Mouse (Mus musculus): ENCODE data around the gene Sned1. TPM values are rescaled to one million over a fixed set of nuclear protein-coding genes. Genes with fewer than 3 reads are reported as not detected.

Sned1 gene
- polyA plus RNA-seq, 1 experiment from 2014 or later = 4.8 TPM

DNA sequence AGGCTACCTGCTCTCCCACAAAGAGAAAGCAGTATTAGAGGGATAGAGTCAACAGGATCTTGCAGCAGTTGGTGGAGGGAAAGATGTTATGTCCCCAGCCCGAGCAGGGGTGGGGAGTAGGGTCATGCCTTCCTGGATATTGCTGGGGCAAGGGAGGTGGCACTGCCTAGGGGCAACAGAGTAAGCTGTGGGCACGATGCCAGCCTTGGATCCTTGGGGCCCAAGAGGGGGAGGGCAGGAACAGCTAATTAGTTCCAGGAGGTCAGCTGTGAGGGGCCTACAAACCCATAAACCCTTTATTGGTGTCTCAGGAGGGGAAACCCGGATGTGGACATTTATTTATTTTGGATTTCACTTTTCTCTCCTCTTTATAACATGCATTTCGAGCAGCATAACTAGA lies 10.4 kb upstream of the Sned1 start:
- no peak for ATAC-seq (ENCODE audit: insufficient number of reproducible peaks, insufficient read depth, low FRiP score, low read depth)
- Histone ChIP-seq H3K27ac (ENCODE audit: low read length) (no peak overlapping the region), H3K9ac (replicated peaks; ENCODE audit: low read depth, low read length) (no peak overlapping the region), H3K4me2 (replicated peaks; ENCODE audit: low read depth, low read length) (no peak overlapping the region), H3K27me3 (ENCODE audit: control insufficient read depth, insufficient read depth, low read length) (no peaks in the 10 kb centered on the region), H3K9me3 (ENCODE audit: control insufficient read depth, low read depth, low read length) (no peaks in the 10 kb centered on the region), H3K4me3 (ENCODE audit: low read depth, low read length) (no peak overlapping the region), H3K4me1 (ENCODE audit: control insufficient read depth, insufficient read depth, low read length) (0 out of 2 replicates have a peak, but pooled peaks cover 7% of the 10 kb centered on the region), H3K36me3 (ENCODE audit: control insufficient read depth, insufficient read depth, low read length) (no peaks in the 10 kb centered on the region)
- 33% methylated on average over 4 of the region's 4 CpGs for WGBS

DNA sequence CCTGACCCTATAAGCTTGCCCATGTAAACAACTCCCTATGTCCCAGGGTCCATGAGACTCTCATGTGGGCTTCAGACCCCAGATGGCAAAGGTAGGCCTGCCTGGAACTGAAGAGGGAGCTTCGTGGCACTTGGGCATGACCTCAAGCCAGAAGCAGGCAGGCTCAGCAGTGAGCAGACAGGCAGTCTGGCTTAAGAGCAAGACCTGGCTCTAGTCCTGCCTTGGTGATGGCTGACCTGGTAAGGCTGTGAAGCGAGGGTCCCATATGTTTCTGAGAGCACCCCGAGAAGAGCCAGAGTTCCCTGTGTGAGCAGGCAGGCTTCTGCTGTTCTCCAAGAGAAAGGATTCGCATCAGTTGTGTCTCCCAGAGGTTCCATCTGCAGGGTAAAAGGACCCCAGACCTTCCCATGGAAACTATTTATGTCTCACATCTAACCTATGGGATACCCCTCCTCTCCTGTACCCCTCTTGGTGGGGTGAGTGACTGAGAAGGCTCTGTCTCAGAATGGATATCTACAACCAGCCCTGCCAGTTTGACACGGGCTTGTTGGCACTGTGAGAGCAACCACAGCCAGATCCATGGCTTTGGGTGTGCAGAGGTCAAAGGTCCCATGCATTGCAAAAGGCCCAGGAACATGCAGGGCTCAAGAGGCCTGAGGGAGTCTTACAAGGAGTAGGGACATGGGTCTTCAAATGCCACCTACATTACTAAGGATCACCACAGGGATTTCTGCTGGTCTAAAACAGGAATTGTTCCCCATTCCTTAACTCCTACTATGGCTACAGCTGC lies 9.7 kb upstream of the Sned1 start:
- Histone ChIP-seq H3K9me3 (ENCODE audit: control insufficient read depth, low read depth, low read length) (no peaks in the 10 kb centered on the region), H3K4me1 (ENCODE audit: control insufficient read depth, insufficient read depth, low read length) (0 out of 2 replicates have a peak, but pooled peaks cover 7% of the 10 kb centered on the region), H3K4me2 (replicated peaks; ENCODE audit: low read depth, low read length) (no peak overlapping the region), H3K9ac (replicated peaks; ENCODE audit: low read depth, low read length) (no peak overlapping the region), H3K27me3 (ENCODE audit: control insufficient read depth, insufficient read depth, low read length) (no peaks in the 10 kb centered on the region), H3K36me3 (ENCODE audit: control insufficient read depth, insufficient read depth, low read length) (no peaks in the 10 kb centered on the region), H3K27ac (ENCODE audit: low read length) (no peak overlapping the region), H3K4me3 (ENCODE audit: low read depth, low read length) (no peak overlapping the region)
- no peak for ATAC-seq (ENCODE audit: insufficient number of reproducible peaks, insufficient read depth, low FRiP score, low read depth)
- WGBS = 82% methylated on average over 5 of the region's 5 CpGs

DNA sequence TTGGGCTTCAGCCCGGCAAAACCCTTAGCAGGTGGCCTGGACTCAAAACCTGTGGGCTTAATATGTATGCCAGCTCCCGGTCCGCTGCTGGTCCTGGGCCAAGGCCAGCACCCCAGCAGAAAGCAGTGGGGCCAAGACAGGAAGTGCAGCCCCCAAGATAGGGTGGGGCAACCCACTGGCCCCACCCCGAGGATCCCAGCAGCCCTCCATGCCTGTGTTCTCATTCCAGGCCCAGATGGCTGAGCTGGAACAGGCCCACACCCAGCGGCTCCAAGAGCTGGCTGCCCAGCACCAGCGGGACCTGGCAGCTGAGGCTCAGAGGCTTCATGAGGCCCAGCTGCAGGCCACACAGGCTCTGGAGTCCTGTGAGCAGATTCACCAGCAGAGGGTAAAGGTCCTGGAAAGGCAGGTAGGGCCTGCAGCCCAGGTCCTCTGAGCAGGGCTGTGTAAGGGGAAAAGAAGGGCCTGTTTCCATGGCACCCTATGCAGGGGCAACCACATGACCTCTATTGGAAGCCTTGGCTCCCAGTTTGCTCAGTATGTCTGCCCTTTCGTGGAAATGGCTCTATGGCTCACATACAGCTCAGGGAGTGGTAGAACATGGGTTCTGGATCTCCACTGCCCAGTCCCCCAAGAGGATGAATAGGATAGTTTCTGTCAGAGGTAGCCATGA lies 8.2 kb upstream of the Sned1 start:
- Histone ChIP-seq H3K4me1 (ENCODE audit: control insufficient read depth, insufficient read depth, low read length) (0 out of 2 replicates have a peak, but pooled peaks cover 7% of the 10 kb centered on the region), H3K27ac (ENCODE audit: low read length) (no peak overlapping the region), H3K4me2 (replicated peaks; ENCODE audit: low read depth, low read length) (no peak overlapping the region), H3K4me3 (ENCODE audit: low read depth, low read length) (no peak overlapping the region), H3K9ac (replicated peaks; ENCODE audit: low read depth, low read length) (no peak overlapping the region), H3K27me3 (ENCODE audit: control insufficient read depth, insufficient read depth, low read length) (no peaks in the 10 kb centered on the region), H3K36me3 (ENCODE audit: control insufficient read depth, insufficient read depth, low read length) (no peaks in the 10 kb centered on the region), H3K9me3 (ENCODE audit: control insufficient read depth, low read depth, low read length) (no peaks in the 10 kb centered on the region)
- ATAC-seq (ENCODE audit: insufficient number of reproducible peaks, insufficient read depth, low FRiP score, low read depth) = no peak
- 68% methylated on average over 7 of the region's 7 CpGs for WGBS

DNA sequence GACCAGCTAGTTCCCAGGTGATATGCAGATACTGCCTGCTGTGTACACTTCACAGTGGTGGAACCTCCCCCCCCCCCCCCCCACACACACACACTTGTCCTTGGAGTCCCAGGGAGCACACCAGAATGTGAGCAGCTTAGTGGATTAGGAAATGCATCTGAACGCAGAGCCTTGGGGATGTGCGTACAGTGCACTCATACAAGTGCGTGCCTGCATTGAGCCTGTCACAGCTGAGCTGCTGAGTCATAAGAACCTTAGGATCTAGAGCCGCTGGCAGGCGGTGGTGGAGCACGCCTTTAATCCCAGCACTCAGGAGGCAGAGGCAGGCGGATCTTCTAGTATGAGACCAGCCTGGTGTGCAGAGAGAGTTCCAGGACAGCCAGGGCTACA lies 7.7 kb upstream of the Sned1 start:
- Histone ChIP-seq H3K9ac (replicated peaks; ENCODE audit: low read depth, low read length) (no peak overlapping the region), H3K9me3 (ENCODE audit: control insufficient read depth, low read depth, low read length) (no peaks in the 10 kb centered on the region), H3K4me2 (replicated peaks; ENCODE audit: low read depth, low read length) (no peak overlapping the region), H3K36me3 (ENCODE audit: control insufficient read depth, insufficient read depth, low read length) (no peaks in the 10 kb centered on the region), H3K27me3 (ENCODE audit: control insufficient read depth, insufficient read depth, low read length) (no peaks in the 10 kb centered on the region), H3K4me3 (ENCODE audit: low read depth, low read length) (no peak overlapping the region), H3K4me1 (ENCODE audit: control insufficient read depth, insufficient read depth, low read length) (0 out of 2 replicates have a peak, but pooled peaks cover 7% of the 10 kb centered on the region), H3K27ac (ENCODE audit: low read length) (no peak overlapping the region)
- ATAC-seq (ENCODE audit: insufficient number of reproducible peaks, insufficient read depth, low FRiP score, low read depth) = no peak
- 91% methylated on average over 7 of the region's 7 CpGs for WGBS

DNA sequence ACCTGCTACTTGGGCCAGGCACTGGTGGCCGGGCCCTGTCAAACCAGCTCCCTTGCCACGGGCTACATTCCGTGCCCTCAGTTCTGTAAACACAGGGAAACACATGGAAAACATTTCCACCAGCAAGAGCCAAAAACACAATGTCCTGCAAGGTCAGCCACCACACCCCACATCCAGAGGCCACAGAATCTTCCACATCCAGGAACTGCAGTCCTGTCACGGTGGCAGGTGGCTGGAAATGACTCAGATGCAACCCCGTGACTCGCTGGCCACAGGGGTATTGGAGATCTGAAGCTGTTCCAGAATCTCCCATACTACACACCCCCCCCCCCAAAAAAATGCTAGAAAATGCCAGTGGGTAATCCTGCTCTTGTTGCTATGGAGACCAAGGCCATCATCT lies 6.4 kb upstream of the Sned1 start:
- Histone ChIP-seq H3K4me3 (ENCODE audit: low read depth, low read length) (no peak overlapping the region), H3K27me3 (ENCODE audit: control insufficient read depth, insufficient read depth, low read length) (no peaks in the 10 kb centered on the region), H3K4me1 (ENCODE audit: control insufficient read depth, insufficient read depth, low read length) (0 out of 2 replicates have a peak, but pooled peaks cover 5% of the 10 kb centered on the region), H3K9ac (replicated peaks; ENCODE audit: low read depth, low read length) (no peak overlapping the region), H3K9me3 (ENCODE audit: control insufficient read depth, low read depth, low read length) (no peaks in the 10 kb centered on the region), H3K36me3 (ENCODE audit: control insufficient read depth, insufficient read depth, low read length) (no peaks in the 10 kb centered on the region), H3K4me2 (replicated peaks; ENCODE audit: low read depth, low read length) (no peak overlapping the region), H3K27ac (ENCODE audit: low read length) (no peak overlapping the region)
- ATAC-seq (ENCODE audit: insufficient number of reproducible peaks, insufficient read depth, low FRiP score, low read depth) = no peak
- WGBS = 89% methylated on average over 6 of the region's 6 CpGs

DNA sequence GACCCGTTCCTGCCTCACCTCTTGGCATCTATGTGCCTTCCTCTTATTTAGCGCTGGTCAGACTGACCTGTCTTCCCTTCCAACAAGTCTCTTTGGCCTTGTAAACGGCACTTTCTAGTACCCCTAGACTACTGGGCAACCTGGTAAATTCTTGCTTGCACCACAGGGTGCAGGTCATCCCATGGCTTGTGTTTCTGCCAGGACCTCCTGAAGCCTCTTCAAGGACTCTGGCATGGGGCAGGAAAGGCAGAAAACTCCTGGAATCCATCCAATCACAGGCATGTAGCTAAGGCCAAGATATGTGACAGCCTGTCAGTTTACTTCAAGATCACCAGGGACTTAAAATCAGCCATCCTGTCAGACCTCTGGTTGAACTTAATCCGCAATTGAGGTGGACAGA lies 6.0 kb upstream of the Sned1 start:
- H3K4me2 ChIP-seq (replicated peaks; ENCODE audit: low read depth, low read length) = no peak overlapping the region
- no peak overlapping the region for H3K27ac ChIP-seq (ENCODE audit: low read length)
- H3K27me3 ChIP-seq (ENCODE audit: control insufficient read depth, insufficient read depth, low read length) = no peaks in the 10 kb centered on the region
- H3K36me3 ChIP-seq (ENCODE audit: control insufficient read depth, insufficient read depth, low read length) = no peaks in the 10 kb centered on the region
- no peaks in the 10 kb centered on the region for H3K9me3 ChIP-seq (ENCODE audit: control insufficient read depth, low read depth, low read length)
- WGBS = 77% methylated on average over 4 of the region's 4 CpGs
- H3K9ac ChIP-seq (replicated peaks; ENCODE audit: low read depth, low read length) = no peak overlapping the region
- ATAC-seq (ENCODE audit: insufficient number of reproducible peaks, insufficient read depth, low FRiP score, low read depth) = no peak
- 0 out of 2 replicates have a peak, but pooled peaks cover 5% of the 10 kb centered on the region for H3K4me1 ChIP-seq (ENCODE audit: control insufficient read depth, insufficient read depth, low read length)
- no peak overlapping the region for H3K4me3 ChIP-seq (ENCODE audit: low read depth, low read length)

DNA sequence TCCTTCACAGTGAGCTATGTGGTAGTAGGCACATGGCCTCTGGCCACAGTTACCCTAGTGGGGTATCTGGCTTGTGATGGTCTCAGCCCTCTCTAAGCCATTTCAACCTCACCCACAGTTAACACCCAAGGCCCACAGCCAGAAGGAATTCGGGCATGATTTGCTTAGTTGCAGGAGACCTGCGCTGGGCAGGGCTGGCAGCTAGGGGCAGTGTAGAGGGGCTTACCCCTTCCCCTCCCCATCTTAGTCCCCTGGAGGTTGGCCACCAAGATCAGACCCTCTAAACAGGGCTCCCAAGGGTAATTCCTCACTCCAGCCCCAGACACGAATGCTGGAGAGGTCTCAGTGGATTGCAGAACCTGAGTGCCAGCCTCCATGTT lies 894 bp downstream of the Sned1 start:
- H3K27me3 ChIP-seq (ENCODE audit: control insufficient read depth, insufficient read depth, low read length) = no peaks in the 10 kb centered on the region
- ATAC-seq (ENCODE audit: insufficient number of reproducible peaks, insufficient read depth, low FRiP score, low read depth) = peak; percentile 19; the same call in 1 of the 2 replicates
- H3K27ac ChIP-seq (ENCODE audit: low read length) = no peak overlapping the region
- H3K9me3 ChIP-seq (ENCODE audit: control insufficient read depth, low read depth, low read length) = no peaks in the 10 kb centered on the region
- H3K4me3 ChIP-seq (ENCODE audit: low read depth, low read length) = peak overlapping the region; percentile 60
- peaks cover 7% of the 10 kb centered on the region; the same call in 1 of the 2 replicates for H3K4me1 ChIP-seq (ENCODE audit: control insufficient read depth, insufficient read depth, low read length)
- WGBS = 17% methylated on average over 3 of the region's 3 CpGs
- H3K4me2 ChIP-seq (replicated peaks; ENCODE audit: low read depth, low read length) = peak overlapping the region; percentile 92
- no peaks in the 10 kb centered on the region for H3K36me3 ChIP-seq (ENCODE audit: control insufficient read depth, insufficient read depth, low read length)
- H3K9ac ChIP-seq (replicated peaks; ENCODE audit: low read depth, low read length) = peak overlapping the region; percentile 43

DNA sequence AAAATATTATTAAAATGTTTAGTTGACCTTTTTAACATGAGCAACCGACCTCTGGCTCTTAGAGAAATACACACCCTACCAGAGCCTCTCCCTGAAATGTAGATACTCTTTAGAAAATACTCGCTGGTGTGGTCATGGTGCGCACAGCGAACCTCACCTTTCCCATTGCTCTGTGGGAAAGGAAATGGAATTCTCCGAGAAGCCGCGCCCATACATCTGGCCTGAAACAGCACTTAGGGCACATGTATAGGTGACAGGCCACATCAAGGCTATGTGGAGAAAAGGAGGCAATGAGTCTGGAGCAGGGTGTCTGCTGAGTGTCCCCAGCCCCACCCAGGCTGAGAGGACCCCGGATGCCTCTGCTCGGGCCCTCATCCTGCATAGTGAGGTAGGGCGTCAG lies 2.0 kb downstream of the Sned1 start:
- no peak for ATAC-seq (ENCODE audit: insufficient number of reproducible peaks, insufficient read depth, low FRiP score, low read depth)
- Histone ChIP-seq H3K4me3 (ENCODE audit: low read depth, low read length) (no peak overlapping the region), H3K9me3 (ENCODE audit: control insufficient read depth, low read depth, low read length) (no peaks in the 10 kb centered on the region), H3K9ac (replicated peaks; ENCODE audit: low read depth, low read length) (no peak overlapping the region), H3K27me3 (ENCODE audit: control insufficient read depth, insufficient read depth, low read length) (no peaks in the 10 kb centered on the region), H3K36me3 (ENCODE audit: control insufficient read depth, insufficient read depth, low read length) (no peaks in the 10 kb centered on the region), H3K4me2 (replicated peaks; ENCODE audit: low read depth, low read length) (no peak overlapping the region; the same call in 1 of the 2 replicates), H3K27ac (ENCODE audit: low read length) (no peak overlapping the region), H3K4me1 (ENCODE audit: control insufficient read depth, insufficient read depth, low read length) (peaks cover 7% of the 10 kb centered on the region; the same call in 1 of the 2 replicates)
- 88% methylated on average over 10 of the region's 10 CpGs for WGBS
